Mouse (Mus musculus): ENCODE results near the gene 2810408A11Rik.
"Not testable (repeated sequence)": the region's sequence is repeated elsewhere in the genome, so short reads cannot be mapped to it uniquely, and the experiment has no call there.

The 2810408A11Rik gene

DNA sequence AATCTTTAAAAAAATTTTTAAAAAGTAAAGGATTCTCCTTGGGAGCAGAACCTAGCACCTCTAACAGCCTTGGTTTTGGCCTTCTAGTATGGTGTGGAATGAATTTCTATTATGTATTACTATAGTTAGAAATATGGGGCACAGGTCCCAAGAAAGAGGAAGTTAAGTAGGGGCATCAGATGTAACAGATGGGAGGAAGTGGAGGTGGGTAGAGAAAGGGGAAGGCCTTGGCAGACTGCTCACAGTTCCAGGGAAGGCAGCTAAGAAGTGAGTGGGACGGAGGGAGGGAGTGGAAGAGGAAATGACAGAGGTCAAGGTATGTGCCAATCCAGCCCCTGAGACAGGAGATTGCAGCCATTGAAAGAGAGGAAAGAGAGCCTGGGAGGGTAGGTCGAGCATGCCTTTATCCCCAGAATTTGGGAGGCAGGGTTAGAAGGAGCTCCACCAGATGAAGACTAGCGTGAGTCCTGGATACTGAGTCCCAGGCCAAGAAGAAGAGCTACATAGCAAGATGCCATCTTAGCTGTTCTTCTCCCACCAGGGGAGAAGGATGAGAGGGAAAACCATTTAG is 30.3 kb upstream of the 2810408A11Rik start:
- no peak for DNase-seq

DNA sequence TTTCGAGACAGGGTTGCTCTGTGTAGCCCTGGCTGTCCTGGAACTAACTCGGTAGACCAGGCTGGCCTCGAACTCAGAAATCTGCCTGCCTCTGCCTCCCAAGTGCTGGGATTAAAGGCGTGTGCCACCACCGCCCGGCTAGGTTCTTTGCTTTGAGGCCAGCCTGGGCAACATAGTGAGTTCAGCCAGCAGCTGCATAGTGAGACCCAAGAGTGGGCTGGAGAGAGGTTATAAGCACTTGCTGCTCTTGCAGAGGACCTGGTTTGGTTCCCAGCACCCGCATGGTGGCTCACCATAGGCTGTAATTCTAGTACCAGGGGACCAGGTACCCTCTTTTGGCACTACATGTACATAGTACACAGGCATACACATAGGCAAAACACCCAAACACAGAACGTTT is 29.4 kb upstream of the 2810408A11Rik start:
- DNase-seq: not testable (repeated sequence)

- DNase-seq: no peak
Observed at GRCm38 (mm10) chr11:69929712-69930111, 28.9 kb upstream of the 2810408A11Rik start.

DNA sequence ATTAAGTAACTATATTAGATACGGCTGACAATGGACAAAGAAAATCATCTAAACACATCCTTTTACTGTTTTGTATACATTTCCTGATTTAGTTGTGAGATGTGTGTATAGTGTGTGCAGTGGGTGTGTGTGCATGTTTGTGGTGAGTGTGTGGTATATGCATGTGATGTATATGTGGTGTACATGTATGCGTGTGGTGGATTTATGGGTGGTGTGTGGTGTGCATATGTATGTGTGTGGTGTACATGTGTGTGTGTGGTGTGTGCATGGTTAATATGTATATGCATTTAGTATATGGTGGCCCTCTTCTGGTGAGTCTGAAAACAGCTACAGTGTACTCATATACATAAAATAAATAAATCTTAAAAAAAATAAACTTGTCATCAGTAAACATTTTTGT is 26.7 kb upstream of the 2810408A11Rik start:
- DNase-seq: no peak

DNA sequence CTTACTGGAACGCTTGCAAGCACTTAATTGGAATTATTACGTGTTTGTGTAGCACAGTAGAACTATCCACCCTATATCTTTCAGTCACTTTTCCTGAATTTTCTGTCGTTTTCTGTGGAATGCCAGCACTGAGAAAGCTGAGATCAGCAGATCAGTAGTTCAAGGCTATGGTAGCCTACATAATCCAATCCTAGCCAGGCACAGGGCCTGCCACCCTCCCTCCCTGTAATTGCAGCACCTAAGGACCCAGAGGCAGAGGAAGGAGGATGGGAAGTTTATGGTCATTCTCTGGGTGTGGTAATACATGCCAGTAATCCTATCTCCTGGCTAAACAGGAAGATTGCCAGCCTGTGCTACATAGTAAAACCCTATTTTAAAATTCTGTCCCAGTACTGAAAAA is 22.0 kb upstream of the 2810408A11Rik start:
- DNase-seq: no peak

GRCm38 (mm10) chr11:69922012-69922756 is 21.4 kb upstream of the 2810408A11Rik start:
- DNase-seq: peak in 1 of 2 experiments; percentile 40

DNA sequence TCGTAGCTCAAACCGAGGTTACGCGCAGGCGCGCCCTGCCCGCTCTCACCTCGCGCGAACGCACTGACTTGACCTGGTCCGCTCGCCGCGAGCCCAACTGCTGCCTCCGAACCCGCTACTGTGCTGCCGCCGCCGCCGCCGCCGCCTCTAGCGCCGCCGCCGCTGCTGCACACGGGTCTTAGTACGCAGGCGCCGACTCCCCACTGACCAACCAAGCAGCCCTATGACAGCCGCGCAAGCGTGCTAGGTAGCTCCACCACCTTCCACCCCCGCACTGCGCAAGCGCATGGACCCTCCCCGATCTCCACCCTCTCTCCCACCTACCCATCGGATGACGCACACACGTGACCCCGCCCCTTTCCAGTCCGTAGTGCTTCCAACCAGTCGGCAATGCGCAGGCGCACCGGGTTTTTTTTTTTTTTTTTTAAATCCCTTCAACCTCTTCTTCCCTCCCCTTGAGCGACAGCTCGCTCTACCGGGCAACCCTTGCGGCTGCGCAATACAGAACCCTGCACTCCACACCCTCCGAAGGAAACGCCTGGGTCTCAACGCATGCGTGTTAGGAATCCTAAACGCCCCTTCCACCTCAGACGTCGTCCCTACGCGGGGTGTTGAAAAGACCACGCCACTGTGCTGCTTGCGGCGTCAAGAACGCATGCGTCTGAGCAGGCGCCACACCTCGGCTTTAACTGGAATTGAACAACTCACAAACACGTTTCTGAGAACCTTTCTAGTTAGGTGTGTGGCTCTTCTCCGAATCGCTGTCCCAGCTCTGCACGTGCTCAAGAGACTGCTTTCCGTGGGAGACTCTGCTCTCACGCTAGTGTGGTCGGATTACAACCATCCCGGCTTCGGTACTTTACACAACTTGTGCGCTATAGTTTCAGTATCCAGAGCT is 20.6 kb upstream of the 2810408A11Rik start, which contains the start of gene Eif5a:
Eif5a (minus strand) TSS at position 845 of the 898 bp plus-strand sequence.
- peak; percentile 100 for DNase-seq

- DNase-seq: peak; percentile 64 to 80
Observed at GRCm38 (mm10) chr11:69920266-69921031, 19.7 kb upstream of the 2810408A11Rik start.

DNA sequence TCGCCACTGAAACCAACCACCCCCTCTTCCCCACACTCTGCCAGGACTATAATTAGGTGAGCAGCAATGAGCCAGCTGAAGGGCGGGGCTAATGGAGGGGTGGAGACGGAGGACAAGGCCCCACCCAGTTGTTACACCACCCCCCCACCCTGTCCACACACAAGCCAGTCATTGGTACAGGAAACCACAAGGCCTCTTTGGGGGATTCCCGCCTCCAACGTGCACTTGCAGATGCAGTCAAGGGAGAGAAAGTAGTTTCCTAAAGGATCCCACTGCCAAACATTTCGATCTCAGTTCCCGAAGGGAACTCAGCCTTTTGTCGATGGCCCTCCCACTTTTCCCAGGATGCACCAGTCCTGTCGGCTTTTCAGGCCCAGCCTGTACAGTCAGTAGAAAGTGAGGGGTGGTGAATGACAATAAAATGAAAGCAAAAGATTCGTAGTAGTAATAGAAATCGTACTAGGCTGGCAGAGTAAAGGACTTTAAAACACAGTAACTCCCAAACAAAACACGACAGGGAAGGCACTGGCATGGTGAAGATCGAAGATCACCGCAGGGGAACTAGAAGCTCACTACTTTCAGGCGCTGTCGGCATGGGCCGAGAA is 19.0 kb upstream of the 2810408A11Rik start:
- peak; percentile 81 to 90 for DNase-seq

DNA sequence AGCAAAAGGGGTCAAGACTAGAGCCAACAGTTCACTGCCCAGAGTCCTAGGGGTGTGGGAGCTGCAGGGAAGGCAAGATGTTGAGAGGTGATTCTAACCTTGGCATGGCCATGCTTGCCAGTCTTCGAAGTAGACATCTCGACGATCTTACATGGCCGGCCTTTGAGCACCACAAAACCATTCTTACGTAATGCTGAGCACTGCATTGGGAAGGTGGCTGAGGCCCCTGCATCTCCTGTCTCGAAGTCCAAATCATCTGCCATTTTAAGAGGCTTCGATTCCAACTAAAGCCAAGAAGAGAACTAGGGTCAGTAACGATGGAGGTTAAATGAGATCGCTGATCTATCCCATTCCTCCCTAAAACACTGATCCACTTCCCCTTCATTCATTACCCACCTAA is 18.3 kb upstream of the 2810408A11Rik start:
- no peak for DNase-seq

- no peak for DNase-seq
Observed at GRCm38 (mm10) chr11:69918118-69918517, 17.3 kb upstream of the 2810408A11Rik start.

DNA sequence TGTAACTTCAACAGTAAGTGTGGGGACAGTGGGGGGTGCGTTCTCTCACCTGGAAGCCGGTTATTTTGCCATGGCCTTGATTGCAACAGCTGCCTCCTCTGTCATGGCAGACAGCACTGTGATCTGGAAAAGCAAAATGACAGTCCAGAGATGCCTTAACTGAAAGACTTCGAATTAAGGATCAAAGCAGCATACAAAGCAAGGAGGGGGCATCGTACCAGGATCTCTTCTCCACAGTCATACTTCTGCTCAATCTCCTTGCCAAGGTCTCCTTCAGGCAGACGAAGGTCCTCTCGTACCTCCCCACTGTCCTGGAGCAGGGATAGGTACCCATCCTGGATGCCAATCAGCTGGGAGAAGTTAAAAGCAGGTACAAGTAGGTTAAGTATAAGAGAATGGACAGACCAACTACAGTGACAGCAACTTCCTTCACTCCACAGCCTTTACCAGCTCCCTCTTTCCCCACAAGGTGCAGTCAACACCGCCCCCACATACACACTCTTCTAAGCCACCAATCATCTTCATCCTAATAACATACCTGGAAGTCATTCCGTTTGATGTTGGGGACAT is 16.7 kb upstream of the 2810408A11Rik start:
- no peak for DNase-seq

GRCm38 (mm10) chr11:69916652-69917378 is 16.0 kb upstream of the 2810408A11Rik start:
- DNase-seq: not testable (repeated sequence)

GRCm38 (mm10) chr11:69915667-69916627 is 15.2 kb upstream of the 2810408A11Rik start:
- no peak for DNase-seq

DNA sequence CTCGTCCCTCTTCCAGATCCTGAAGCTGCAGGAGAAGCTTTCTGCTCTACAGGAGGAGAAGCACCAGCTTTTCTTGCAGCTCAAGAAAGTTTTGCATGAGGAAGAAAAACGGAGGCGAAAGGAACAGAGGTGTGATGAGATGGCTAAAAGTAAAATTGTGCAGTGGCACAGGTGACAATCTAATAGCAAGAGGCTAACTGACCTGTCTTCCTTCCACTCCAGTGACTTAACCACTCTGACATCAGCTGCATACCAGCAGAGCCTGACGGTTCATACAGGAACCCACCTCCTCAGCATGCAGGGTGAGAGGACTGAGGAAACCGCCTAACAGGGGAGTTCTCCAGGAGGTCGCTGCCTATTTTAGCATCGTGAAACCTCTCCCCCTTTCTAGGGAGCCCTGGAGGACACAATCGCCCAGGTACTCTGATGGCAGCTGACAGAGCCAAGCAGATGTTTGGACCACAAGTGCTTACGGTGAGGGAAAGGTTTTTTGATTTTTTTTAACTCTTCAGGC is 14.2 kb upstream of the 2810408A11Rik start:
- no peak for DNase-seq

GRCm38 (mm10) chr11:69914372-69914764 is 13.6 kb upstream of the 2810408A11Rik start:
- DNase-seq: peak; percentile 52 to 65

GRCm38 (mm10) chr11:69913554-69914371 is 13.0 kb upstream of the 2810408A11Rik start, which contains the start of gene Gps2:
TSS of gene Gps2 (plus strand) at chr11:69913888.
- DNase-seq: peak; percentile 93 to 96

GRCm38 (mm10) chr11:69912716-69913530 is 12.1 kb upstream of the 2810408A11Rik start:
- no peak for DNase-seq
